Mouse (Mus musculus) retina, postnatal 1 day (tissue): ENCODE measurements around the gene Gm20388.

ENCODE experiments used
- DNase-seq: peaks from one replicate; pipeline ENCODE4 v3.0.0-alpha.2; 2012

Gm20388 gene

DNA sequence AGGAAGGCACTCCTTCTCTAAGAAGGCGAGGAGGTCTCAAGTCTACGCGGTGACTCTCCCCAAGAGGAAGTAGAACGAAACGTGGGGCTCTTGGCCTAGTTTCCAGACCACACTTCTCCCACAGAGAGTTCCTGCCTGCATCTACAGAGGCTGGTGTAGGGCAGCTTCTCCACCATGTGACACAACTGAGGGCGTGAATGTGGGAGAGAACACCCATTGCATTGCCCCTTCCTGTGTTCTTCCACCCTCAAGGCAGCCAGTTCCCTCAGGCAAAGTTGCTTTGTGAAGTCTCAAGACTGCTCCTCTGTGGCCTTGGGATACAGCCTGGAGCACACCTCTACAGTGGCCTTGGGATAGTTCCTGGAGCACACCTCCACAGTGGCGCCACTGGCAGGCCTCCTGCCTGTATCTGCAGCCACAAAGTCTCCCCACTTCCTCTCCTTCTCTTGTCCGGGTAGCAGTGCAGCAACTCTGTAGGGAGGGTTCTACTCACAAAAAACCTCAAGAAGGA lies 2563.3 kb downstream of the Gm20388 start:
- DNase-seq = no peak

DNA sequence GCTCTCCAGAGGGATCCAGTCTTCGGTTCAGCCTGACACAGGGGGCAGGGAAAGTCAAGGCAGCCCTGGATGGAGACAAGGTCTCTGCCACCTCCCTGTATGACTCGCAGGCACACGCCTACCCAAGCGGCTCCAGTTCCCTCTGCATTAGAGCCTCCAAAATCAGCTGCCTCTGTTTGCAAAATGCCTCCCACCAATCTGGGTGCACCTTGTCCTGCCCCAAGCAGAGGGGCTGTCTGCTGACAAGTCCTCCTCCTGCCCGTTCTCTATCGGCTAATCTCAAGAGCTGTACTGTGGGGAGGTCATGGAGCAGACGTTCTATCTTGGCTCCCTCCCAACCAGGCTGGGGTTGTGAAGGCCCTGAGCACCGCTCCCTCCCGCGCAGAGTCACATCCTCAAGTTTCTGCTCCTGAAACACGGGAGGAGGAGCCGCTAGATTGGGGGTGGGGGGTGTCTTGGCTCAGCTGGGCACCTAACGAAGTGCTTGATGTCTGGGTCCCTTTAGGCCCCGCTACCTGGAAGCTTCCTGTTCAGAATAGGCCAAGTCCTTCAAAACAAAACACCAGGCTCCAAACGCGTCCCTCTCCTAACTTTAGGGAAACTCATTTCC lies 2564.4 kb downstream of the Gm20388 start:
- peak; percentile 49 for DNase-seq

GRCm38 (mm10) chr8:122475580-122476320 lies 2565.1 kb downstream of the Gm20388 start, which contains the start of the genes Rnf166 and Ctu2:
Gene Rnf166, minus strand, starts transcription at chr8:122476064.
Gene Ctu2, plus strand, starts transcription at chr8:122476143.
- peak; percentile 94 for DNase-seq

GRCm38 (mm10) chr8:122482448-122482847 lies 2571.8 kb downstream of the Gm20388 start:
- no peak for DNase-seq

DNA sequence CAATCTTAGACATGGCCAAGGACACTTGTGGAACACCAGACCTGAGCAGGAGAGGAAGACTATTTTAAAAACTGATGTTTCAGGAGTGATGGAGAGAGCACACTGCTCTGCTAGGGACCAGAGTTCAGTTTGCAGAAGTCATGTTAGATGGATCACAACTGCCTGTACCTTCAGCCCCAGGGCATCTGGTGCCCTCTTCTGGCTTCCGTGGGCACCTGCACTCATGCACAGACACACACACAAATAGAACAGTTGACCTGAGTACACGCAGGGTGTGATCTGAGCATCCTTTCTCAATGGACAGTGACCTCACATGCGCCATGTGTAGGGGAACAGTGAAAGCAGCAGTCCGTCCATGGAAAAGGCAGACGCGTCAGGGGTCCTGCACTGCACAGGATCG lies 2573.2 kb downstream of the Gm20388 start:
- no peak for DNase-seq

GRCm38 (mm10) chr8:122484831-122485230 lies 2574.2 kb downstream of the Gm20388 start:
- no peak for DNase-seq

DNA sequence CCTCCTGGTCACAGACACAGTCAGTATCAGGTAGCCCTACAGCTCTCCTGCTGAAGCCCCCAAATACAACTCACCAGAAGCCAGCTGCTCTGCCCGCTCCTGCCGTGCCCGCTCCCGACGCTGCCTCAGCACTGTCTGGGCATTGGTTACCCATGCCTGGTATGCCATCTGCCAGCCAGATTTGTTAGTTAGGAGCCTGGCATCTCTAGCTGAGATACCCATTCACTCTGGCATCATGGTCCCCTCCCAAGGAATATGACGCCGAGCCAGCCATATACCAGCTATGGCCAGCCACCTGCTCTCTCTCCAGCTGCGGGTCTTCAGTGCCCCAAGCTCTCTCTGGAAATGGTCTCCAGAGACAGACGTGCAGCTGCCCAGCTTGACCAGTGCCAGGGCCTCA lies 2577.7 kb downstream of the Gm20388 start:
- DNase-seq = no peak

DNA sequence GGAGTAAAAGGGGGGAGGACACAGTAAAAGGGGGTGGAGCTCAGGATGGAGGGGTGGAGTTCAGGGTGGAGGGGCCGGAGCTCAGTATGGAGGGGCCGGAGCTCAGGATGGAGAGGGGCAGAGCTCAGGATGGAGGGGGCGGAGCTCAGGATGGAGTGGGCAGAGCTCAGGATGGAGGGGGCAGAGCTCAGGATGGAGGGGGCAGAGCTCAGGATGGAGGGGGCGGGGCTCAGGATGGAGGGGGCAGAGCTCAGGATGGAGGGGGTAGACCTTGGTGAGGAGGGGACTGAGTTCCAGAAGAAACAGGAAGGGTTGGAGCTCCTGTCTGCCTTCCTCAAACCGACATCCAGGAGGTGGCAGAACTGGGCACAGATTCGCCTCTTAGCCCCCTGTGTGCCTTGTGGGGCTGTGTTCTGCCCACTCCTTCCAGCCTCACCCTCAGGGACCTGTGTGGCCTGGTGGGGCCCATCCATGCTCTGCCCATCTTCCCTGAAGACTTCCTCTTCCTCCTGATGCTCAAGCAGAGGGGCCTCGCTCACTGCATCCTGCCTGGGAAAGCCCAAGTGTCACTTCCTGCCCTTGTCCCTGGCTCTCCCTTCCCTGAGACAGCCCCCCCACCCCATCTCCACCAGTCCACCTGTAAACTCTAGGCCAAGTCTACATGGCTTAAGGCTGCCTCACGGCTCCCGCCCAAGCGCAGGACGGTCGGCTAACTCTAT lies 2586.5 kb downstream of the Gm20388 start:
- no peak for DNase-seq

DNA sequence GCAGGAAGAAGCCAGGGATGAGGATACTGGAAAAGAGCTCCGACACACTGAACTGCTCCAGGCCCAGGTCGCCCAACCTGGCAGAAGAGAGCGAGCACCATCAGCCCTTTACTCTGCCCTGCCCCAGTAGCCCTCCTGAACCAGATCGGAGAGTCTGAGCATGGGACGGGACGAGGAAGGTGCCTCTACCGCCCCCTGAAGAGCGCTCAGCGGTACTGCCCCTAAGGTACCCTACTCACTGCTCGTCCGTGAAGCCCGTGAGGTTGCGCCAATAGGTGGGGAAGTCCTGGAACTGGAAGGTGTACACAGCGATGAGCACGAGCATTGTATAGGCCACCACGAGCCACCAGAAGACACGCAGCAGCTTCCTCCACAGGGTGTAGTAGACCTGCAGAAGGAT lies 2587.3 kb downstream of the Gm20388 start:
- DNase-seq = no peak

GRCm38 (mm10) chr8:122500856-122501255 lies 2590.2 kb downstream of the Gm20388 start:
- peak; percentile 87 for DNase-seq

DNA sequence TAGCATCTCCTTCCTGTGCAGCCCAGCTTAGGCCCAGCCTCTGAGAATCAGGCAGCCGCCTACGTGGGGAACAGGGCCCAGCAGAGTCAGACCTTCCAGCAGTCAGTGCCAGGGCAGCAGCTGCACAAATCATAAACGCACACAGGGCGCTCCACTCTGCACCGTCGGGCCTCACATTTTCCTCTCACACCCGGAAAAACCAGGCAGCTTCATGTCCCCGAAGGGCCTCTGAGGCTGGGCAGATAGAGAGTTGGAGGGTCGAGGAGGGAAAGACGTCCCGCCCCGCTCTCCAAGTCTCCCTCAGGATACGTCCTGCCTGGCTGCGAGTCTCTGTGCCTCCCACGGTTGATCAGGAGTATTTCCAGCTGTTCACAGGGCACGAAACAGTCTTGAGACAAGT lies 2600.9 kb downstream of the Gm20388 start:
- no peak for DNase-seq

GRCm38 (mm10) chr8:122512392-122512791 lies 2601.8 kb downstream of the Gm20388 start:
- DNase-seq = no peak

GRCm38 (mm10) chr8:122515699-122516098 lies 2605.1 kb downstream of the Gm20388 start:
- DNase-seq = no peak

DNA sequence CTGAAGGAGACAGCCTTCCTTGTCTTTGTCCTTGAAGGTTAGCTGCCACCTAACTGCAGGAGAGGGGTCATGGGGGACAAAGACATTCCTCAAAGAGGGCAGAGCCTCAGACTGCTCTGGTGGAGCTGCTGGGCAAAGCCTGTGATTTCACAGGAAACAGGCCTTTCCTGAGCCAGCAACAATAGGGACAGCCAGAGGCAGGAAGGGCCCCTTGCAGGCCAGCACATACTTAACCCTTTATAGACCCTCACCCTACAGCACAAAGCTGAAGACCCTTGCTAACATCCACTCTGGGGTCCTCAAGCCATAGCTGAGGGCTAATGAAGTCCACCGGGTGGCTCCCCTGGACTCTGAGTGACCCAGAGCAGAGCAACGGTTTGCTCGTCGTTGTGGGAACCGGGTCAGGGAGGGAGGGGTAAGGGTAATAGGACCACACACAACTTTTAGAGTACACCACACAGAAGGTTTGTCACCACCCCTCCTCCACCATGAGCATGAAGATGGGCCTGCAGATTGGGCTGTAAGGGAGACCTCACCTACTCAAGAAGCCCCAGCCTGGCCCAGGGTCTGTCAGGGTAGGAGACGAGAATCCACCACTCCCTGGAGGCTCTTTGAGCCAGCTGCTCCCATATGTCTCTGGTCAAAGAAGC lies 2607.0 kb downstream of the Gm20388 start:
- peak; percentile 84 for DNase-seq

GRCm38 (mm10) chr8:122520611-122521010 lies 2610.0 kb downstream of the Gm20388 start:
- no peak for DNase-seq

DNA sequence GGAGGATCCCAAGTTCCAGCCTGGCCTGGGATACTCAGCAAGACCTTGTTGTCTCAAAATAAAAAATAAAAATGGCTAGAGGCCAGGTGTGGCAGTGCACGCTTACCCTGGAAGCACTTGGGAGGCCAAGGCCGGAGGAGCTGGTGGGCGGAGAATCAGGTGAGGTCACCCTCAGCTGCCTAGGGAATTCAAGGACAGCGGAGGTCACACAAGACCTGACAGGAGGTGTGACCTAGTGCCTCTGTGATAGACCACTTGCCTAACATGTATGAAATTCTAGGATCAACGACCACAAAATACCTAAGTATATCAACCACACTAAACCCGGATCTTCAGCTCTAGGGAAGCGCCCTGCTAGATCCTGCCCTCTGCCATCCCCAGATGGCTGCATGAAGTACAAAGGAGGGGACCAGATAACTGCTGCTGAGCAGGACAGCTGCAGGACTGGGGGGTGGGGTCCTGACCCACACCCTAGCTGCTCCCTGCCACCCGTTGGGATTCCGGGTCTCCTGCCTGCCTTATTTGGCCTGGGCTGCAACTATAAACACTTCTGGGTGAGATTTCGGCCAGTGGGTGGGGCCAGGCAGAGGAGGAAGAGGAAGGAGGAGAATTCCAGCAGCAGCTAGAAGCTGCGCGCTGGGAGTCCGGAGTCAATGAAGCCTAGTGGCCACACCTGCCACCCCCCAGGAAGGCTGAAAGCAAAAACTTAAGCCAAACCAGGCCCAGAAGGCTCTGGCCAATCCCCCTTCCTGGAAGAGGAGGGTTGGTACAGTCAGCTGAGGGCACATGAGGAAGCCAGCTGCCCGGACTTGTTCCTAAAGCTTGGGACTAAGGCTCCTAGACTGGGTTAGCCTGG lies 2612.4 kb downstream of the Gm20388 start:
- peak; percentile 71 for DNase-seq

DNA sequence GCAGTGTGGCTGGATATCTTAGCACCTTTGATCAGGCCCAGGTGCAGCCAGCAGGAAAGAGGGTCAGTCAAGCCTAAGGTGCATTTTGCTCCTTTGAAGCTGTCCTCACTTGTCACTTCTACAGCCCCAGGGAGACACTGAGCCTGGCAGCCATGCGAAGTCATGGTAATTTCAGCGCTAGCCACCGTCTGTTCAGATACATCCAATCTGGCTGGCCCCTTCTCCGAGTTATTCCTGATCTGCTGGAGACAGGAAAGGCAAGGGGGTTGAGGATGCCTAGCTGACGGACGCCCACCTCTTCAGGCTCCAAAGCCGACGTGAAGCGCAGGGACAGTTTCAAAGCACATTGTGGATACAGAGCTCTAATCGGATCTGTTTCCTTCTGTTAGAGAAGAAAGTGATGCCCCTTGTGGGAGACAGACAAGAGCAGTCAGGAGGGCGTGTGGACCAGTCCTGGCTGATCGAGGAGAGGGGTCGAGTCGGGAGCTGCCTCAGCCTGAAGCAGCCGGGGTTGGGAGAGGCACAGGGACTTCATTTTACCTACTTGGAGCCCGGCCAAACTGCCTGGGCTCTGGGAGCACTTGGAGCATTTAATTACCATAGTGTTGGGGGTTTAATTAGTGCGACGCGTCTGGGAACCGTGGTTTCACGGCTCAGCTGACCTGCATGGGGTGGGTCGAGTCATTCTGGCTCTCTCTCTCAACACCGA lies 2613.2 kb downstream of the Gm20388 start:
- peak; percentile 92 for DNase-seq

GRCm38 (mm10) chr8:122524506-122524905 lies 2613.9 kb downstream of the Gm20388 start:
- DNase-seq = peak; percentile 34

GRCm38 (mm10) chr8:122525004-122525403 lies 2614.4 kb downstream of the Gm20388 start:
- no peak for DNase-seq

DNA sequence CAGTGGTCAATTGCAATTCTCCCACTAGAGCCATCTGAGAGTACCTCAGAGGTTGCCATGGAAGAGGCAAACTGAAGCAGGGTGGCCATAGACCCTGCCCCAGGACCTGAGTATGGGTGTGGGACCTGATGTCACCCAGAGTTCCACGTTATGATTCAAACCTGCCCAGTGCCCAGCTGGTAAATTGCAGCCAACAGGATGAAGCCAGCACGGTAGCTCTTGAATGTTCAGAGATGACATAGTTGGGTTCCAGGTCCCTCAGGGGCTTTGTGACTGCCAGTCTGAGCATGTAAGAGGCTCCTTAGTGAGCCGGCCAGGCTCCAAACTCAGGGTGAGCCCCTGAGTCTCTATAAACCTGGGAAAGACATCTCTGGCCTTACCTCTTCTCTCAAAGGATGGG lies 2615.4 kb downstream of the Gm20388 start:
- DNase-seq = no peak

DNA sequence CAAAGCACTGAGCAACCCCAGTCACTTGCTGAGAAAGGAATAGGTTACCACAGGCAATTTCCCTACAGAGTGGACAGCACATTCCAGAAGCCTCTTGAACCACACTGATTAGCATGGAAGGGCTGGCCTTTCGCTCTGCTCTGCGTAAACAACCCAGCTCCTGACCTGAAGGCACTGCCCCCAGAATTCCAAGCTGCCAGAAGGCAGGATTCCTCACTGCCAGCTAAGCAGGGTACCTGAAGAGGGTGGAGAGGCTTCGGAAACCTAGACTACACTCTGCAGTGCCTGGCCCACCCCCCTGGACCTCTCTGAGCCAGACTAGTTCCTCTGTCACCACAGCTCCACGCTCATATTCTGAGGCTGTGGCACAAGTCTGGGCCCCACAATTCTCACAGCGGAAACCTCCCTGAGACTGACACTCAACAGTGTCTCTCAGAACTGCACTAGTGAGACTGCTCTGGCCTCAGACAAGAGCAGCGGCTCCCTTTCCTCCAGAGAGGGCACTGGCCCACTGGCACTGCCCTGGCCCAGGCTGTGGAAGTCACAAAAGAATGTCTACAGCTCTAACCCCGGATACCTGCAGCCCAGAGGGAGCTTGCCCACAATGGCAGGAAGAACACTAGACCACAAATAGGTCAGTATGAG lies 2616.0 kb downstream of the Gm20388 start:
- no peak for DNase-seq
